Comparison of ENCODE assay signal across 22 mouse cellular contexts in genomic region chr19:59424975-59425374, GRCm38 (mm10). TPM values are rescaled to one million over a fixed set of nuclear protein-coding genes. Genes with fewer than 3 reads are reported as not detected.
"Had no signal": no experiment of that assay in that cellular context is flagged by ENCODE, and none has a peak within 500 bp of the region (broad histone marks: within the 10 kb centered on the region; RNA-seq: fewer than 3 reads in every experiment).

No protein-coding gene starts in this region.

- ATAC-seq: intestine, postnatal 0 days; liver, embryonic 12.5 days had no signal

- H3K27me3 ChIP-seq: neural tube, embryonic 12.5 days; stomach, embryonic 15.5 days had no signal

- H3K4me1 ChIP-seq: liver, embryonic 12.5 days; liver, embryonic 15.5 days; lung, embryonic 15.5 days; megakaryocyte, embryonic 14.5 days; neural tube, embryonic 12.5 days; neural tube, embryonic 15.5 days; stomach, embryonic 15.5 days had no signal

- H3K9ac ChIP-seq: liver, embryonic 12.5 days; liver, embryonic 15.5 days; lung, embryonic 15.5 days; neural tube, embryonic 12.5 days; neural tube, embryonic 15.5 days; stomach, embryonic 15.5 days had no signal

- H3K4me2 ChIP-seq: liver, embryonic 12.5 days; liver, embryonic 15.5 days; lung, embryonic 15.5 days; neural tube, embryonic 12.5 days; neural tube, embryonic 15.5 days; stomach, embryonic 15.5 days had no signal

- H3K36me3 ChIP-seq: liver, embryonic 12.5 days; liver, embryonic 15.5 days; lung, embryonic 15.5 days; midbrain, embryonic 10.5 days; neural tube, embryonic 12.5 days; neural tube, embryonic 15.5 days; stomach, embryonic 15.5 days had no signal

- H3K27ac ChIP-seq: kidney, postnatal 0 days; liver, embryonic 12.5 days; liver, embryonic 15.5 days; lung, embryonic 15.5 days; midbrain, embryonic 10.5 days; neural tube, embryonic 12.5 days; neural tube, embryonic 15.5 days; stomach, embryonic 15.5 days had no signal

- H3K4me3 ChIP-seq: liver, embryonic 12.5 days; liver, embryonic 15.5 days; lung, embryonic 15.5 days; megakaryocyte, embryonic 14.5 days; midbrain, embryonic 10.5 days; neural tube, embryonic 12.5 days; neural tube, embryonic 15.5 days; stomach, embryonic 15.5 days had no signal

- DNase-seq: kidney, adult 2 months; kidney, postnatal 36 days; liver; lung, adult 18-20 months; lung, postnatal 10 days; lung, postnatal 36 days; midbrain, embryonic 14.5 days; right cerebral cortex, adult 18-20 months; right cerebral cortex, postnatal 25 days; spleen, adult 18-20 months; thymus, postnatal 36 days had no signal

- H3K9me3 ChIP-seq: liver, embryonic 12.5 days; liver, embryonic 15.5 days; lung, embryonic 15.5 days; neural tube, embryonic 15.5 days; stomach, embryonic 15.5 days had no signal

RNA-seq across cellular contexts. Expression of gene Emx2, which starts 33.2 kb away (rescaled TPM):
- polyA plus RNA-seq: intestine, embryonic 14.5 days; intestine, postnatal 0 days had no signal
